Mouse (Mus musculus) frontal cortex, adult (tissue): ENCODE measurements around the gene Tmem108.

ENCODE experiments used
- ATAC-seq: cut with Nextera tagmentation; 2 replicates; pipeline ENCODE4 v1.9.2; 2017; ENCODE audit warnings: mild to moderate bottlenecking, moderate library complexity, mixed read lengths; ENCODE audit not compliant: low TSS enrichment

Tmem108 gene

DNA sequence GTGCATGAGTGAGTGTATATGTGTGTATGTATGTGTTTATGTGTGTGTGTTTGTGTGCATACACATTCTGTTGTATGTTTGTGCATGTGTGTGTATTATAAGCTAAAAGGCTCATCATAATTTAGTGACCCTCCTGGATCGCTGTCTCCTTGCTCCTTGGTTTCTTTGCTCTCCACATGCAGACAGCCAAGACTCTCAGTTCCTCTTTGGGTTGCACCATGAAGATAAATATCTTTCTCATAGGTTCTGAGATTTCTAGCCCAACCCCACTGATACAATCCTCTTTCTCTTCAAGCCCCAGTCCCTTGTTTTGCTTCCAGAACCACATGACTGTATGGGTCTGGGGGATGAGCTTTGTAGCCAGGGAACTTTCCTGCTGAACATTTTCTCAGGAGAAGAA is 302.3 kb downstream of the Tmem108 start:
- ATAC-seq, result no peak

DNA sequence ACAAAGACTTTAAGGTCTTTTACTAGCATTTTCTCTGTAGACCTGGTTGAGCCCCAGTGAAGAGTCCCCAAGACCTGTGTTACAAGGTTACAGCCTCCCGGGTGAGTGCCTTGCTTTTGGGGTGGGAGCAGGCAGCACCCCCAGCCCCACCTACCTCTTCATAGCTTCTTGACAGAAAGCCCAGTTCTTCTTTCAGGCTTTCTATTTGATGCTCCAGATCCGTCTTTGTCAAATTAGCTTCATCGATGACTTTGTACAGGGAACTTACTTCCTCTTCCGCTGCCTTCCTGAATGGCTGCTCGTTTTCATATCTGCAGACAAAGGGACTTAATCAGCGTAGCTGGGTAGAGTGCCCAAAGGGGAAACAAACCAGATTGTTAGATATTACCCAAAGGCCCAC is 312.0 kb downstream of the Tmem108 start:
- no peak for ATAC-seq

- no peak for ATAC-seq
Measured at GRCm38 (mm10) chr9:103449092-103449491, 312.5 kb downstream of the Tmem108 start.

- ATAC-seq, result no peak
Measured at GRCm38 (mm10) chr9:103444656-103445055, 317.0 kb downstream of the Tmem108 start.

DNA sequence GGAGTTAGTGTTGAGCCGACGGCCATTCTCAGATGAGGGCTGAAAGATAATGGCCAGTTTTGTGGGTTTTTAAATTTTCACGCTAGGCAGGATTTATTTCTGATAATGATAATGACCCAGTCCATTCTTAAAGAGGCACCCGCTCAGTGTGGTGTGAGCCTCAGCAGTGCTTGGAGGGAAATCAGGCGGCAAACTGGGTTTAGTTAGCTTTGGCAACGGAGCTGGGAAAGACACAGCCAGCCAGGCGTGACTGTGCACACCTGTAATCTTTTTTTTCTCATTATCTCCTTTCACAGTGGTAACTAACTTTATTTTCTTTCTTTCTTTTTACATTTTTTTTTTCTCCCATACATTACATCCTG is 317.8 kb downstream of the Tmem108 start:
- ATAC-seq, result no peak

GRCm38 (mm10) chr9:103443121-103443823 is 318.4 kb downstream of the Tmem108 start:
- no peak for ATAC-seq

DNA sequence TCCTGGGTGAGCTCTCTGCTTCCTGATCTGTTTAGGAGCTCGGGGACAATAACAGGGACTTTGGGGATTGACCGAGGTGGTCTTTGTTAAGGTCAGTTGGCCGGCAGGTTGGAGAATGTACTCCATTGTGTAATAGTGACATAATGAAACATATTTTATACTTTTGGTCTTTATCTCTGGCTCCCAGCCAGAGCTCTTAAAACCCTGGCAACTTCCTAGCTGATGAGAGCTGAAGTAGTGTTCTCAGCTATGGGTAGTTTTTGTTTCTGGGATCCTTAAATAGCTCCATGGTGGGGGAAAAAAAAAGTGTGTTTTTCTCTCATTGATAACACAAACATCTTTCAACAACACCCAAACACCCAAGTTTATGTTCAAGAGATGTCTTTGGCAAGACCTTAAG is 321.0 kb downstream of the Tmem108 start:
- no peak for ATAC-seq

GRCm38 (mm10) chr9:103437104-103437503 is 324.5 kb downstream of the Tmem108 start:
- ATAC-seq, result no peak

DNA sequence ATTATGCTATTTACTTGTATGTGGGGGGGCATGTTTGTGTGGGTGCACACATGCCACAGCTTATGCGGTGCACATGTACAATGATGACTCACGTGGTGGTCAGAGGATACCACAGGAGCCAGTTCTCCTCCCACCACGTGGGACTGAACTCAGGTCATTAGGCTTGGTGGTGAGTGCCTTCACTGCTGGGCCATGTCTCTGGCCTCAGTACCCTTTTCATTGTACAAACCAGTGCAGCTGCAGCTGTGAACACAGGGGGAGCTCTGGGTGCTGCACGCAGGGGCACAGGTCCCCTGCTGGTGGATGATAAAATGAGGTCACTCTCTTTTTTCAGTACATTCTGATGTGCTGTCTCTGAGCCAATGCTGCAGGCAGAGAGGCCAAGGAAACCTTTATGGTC is 327.5 kb downstream of the Tmem108 start:
- ATAC-seq, result no peak
